Comparison of ENCODE assay signal across 14 mouse cellular contexts in genomic region chr8:60951271-60951670, GRCm38 (mm10). TPM values are rescaled to one million over a fixed set of nuclear protein-coding genes. Genes with fewer than 3 reads are reported as not detected.
DNase-seq lines count a peak whose midpoint lies in the region; ATAC-seq and TF ChIP-seq lines count a peak whose summit lies in the region.
"Had no signal": no experiment of that assay in that cellular context is flagged by ENCODE, and none has a peak within 500 bp of the region (broad histone marks: within the 10 kb centered on the region; RNA-seq: fewer than 3 reads in every experiment).

No protein-coding gene starts in this region.

- 0 out of 2 replicates have a peak, but pooled peaks cover 2% of the 10 kb centered on the region for H3K4me1 ChIP-seq in forebrain, embryonic 11.5 days (replicated peaks; ENCODE audit: control insufficient read depth, insufficient read depth, low read length)
- H3K4me1 ChIP-seq in forebrain, embryonic 16.5 days (replicated peaks; ENCODE audit: control insufficient read depth, insufficient read depth, low read length) = peaks cover 6% of the 10 kb centered on the region; the same call in 1 of the 2 replicates
- peaks cover 38% of the 10 kb centered on the region for H3K4me1 ChIP-seq in midbrain, embryonic 10.5 days
- H3K4me1 ChIP-seq in midbrain, embryonic 16.5 days (ENCODE audit: control insufficient read depth, insufficient read depth, low read length) = peaks cover 8% of the 10 kb centered on the region
- peaks cover 20% of the 10 kb centered on the region for H3K4me1 ChIP-seq in liver, postnatal 0 days (ENCODE audit: insufficient read depth)

- no peaks in the 10 kb centered on the region for H3K36me3 ChIP-seq in forebrain, embryonic 11.5 days (ENCODE audit: control insufficient read depth, insufficient read depth, low read length)
- H3K36me3 ChIP-seq in forebrain, embryonic 16.5 days (ENCODE audit: control insufficient read depth, insufficient read depth) = no peaks in the 10 kb centered on the region
- no peaks in the 10 kb centered on the region for H3K36me3 ChIP-seq in midbrain, embryonic 10.5 days
- no peaks in the 10 kb centered on the region for H3K36me3 ChIP-seq in midbrain, embryonic 16.5 days (ENCODE audit: control insufficient read depth, insufficient read depth, low read length)
- no peaks in the 10 kb centered on the region for H3K36me3 ChIP-seq in liver, postnatal 0 days (replicated peaks; ENCODE audit: insufficient read depth, low read length)
- H3K36me3 ChIP-seq: midbrain, embryonic 12.5 days had no signal

- TF ChIP-seq EP300 in liver, postnatal 0 days (IDR thresholded peaks at IDR 0.05; ENCODE audit: low read depth) = no peak

- peak overlapping the region; percentile 17; the same call in 1 of the 2 replicates for H3K9ac ChIP-seq in forebrain, embryonic 11.5 days (ENCODE audit: low read length)
- H3K9ac ChIP-seq in forebrain, embryonic 16.5 days (replicated peaks; ENCODE audit: low read depth, low read length) = no peak overlapping the region
- no peak overlapping the region for H3K9ac ChIP-seq in midbrain, embryonic 16.5 days (ENCODE audit: low read depth, low read length)
- no peak overlapping the region for H3K9ac ChIP-seq in liver, postnatal 0 days (replicated peaks)
- H3K9ac ChIP-seq: midbrain, embryonic 12.5 days had no signal

- H3K4me2 ChIP-seq in forebrain, embryonic 11.5 days (ENCODE audit: low read depth, low read length, severe bottlenecking) = no peak overlapping the region
- no peak overlapping the region for H3K4me2 ChIP-seq in forebrain, embryonic 16.5 days (ENCODE audit: low read length)
- no peak overlapping the region for H3K4me2 ChIP-seq in midbrain, embryonic 16.5 days (ENCODE audit: low read length)
- H3K4me2 ChIP-seq in liver, postnatal 0 days (ENCODE audit: low read depth, low read length) = peak overlapping the region; percentile 55
- H3K4me2 ChIP-seq: midbrain, embryonic 12.5 days had no signal

- no peak for TF ChIP-seq CTCF in liver, postnatal 0 days (IDR thresholded peaks at IDR 0.05; ENCODE audit: low read depth)

- no peak for ATAC-seq in forebrain, embryonic 11.5 days (replicated peaks; ENCODE audit: low FRiP score)
- no peak for ATAC-seq in forebrain, embryonic 16.5 days
- no peak for ATAC-seq in midbrain, embryonic 16.5 days
- no peak for ATAC-seq in liver, postnatal 0 days

- no peaks in the 10 kb centered on the region for H3K27me3 ChIP-seq in forebrain, embryonic 11.5 days (ENCODE audit: control insufficient read depth, insufficient read depth, low read length)
- H3K27me3 ChIP-seq in forebrain, embryonic 16.5 days (replicated peaks; ENCODE audit: control insufficient read depth, insufficient read depth, low read length) = no peaks in the 10 kb centered on the region
- no peaks in the 10 kb centered on the region for H3K27me3 ChIP-seq in midbrain, embryonic 10.5 days (ENCODE audit: low read depth, poor library complexity, severe bottlenecking)
- H3K27me3 ChIP-seq in midbrain, embryonic 16.5 days (ENCODE audit: control insufficient read depth, insufficient read depth, low read depth, low read length) = no peaks in the 10 kb centered on the region
- H3K27me3 ChIP-seq in liver, postnatal 0 days (ENCODE audit: insufficient read depth, low read length) = no peaks in the 10 kb centered on the region
- H3K27me3 ChIP-seq: midbrain, embryonic 12.5 days had no signal

- WGBS in forebrain, embryonic 11.5 days = 50% methylated on average over 4 of the region's 4 CpGs
- WGBS in forebrain, embryonic 16.5 days = 43% methylated on average over 4 of the region's 4 CpGs
- 73% methylated on average over 4 of the region's 4 CpGs for WGBS in midbrain, embryonic 10.5 days
- 58% methylated on average over 4 of the region's 4 CpGs for WGBS in midbrain, embryonic 16.5 days
- 79% methylated on average over 4 of the region's 4 CpGs for WGBS in liver, postnatal 0 days (ENCODE audit: insufficient replicate concordance)

- H3K4me3 ChIP-seq in forebrain, embryonic 11.5 days (ENCODE audit: low read depth, low read length) = no peak overlapping the region
- H3K4me3 ChIP-seq in forebrain, embryonic 16.5 days (replicated peaks; ENCODE audit: low read length) = no peak overlapping the region
- no peak overlapping the region for H3K4me3 ChIP-seq in midbrain, embryonic 10.5 days
- H3K4me3 ChIP-seq in midbrain, embryonic 16.5 days (ENCODE audit: low read depth, low read length) = no peak overlapping the region
- H3K4me3 ChIP-seq in liver, postnatal 0 days (ENCODE audit: low read depth, low read length) = 0 out of 2 replicates have a peak overlapping the region, but pooled peaks have one; percentile 7
- H3K4me3 ChIP-seq: midbrain, embryonic 12.5 days had no signal

- no peaks in the 10 kb centered on the region for H3K9me3 ChIP-seq in forebrain, embryonic 11.5 days (ENCODE audit: control insufficient read depth, low read length)
- H3K9me3 ChIP-seq in forebrain, embryonic 16.5 days (ENCODE audit: control insufficient read depth, low read length) = no peaks in the 10 kb centered on the region
- H3K9me3 ChIP-seq in midbrain, embryonic 10.5 days (replicated peaks) = no peaks in the 10 kb centered on the region
- H3K9me3 ChIP-seq in midbrain, embryonic 16.5 days (replicated peaks; ENCODE audit: control insufficient read depth, low read length, poor library complexity, severe bottlenecking) = no peaks in the 10 kb centered on the region
- H3K9me3 ChIP-seq in liver, postnatal 0 days (ENCODE audit: low read length) = no peaks in the 10 kb centered on the region
- H3K9me3 ChIP-seq: G1E; midbrain, embryonic 12.5 days had no signal

- no peak for DNase-seq in forebrain, embryonic 11.5 days (ENCODE audit: low spot score)
- no peak for DNase-seq in midbrain, embryonic 10.5 days (ENCODE audit: low spot score)
- DNase-seq in cerebellum, adult 8-10 months = peak; percentile 45
- no peak for DNase-seq in liver, postnatal 0 days
- no peak for DNase-seq in left cerebral cortex, adult 11 months (ENCODE audit: low spot score)
- no peak for DNase-seq in adrenal gland, adult 8-10 months
- DNase-seq: B cell, adult 2 months; lung, adult 18-20 months; right cerebral cortex, adult 18-20 months; thymus, adult 2 months had no signal

- no peak overlapping the region for H3K27ac ChIP-seq in forebrain, embryonic 11.5 days (ENCODE audit: low read depth, low read length)
- H3K27ac ChIP-seq in forebrain, embryonic 16.5 days (ENCODE audit: low read length) = no peak overlapping the region
- H3K27ac ChIP-seq in midbrain, embryonic 10.5 days (replicated peaks) = peak overlapping the region; percentile 52; the same call in 1 of the 2 replicates
- no peak overlapping the region for H3K27ac ChIP-seq in midbrain, embryonic 16.5 days (ENCODE audit: low read length)
- H3K27ac ChIP-seq in liver, postnatal 0 days (ENCODE audit: low read depth) = no peak overlapping the region
- H3K27ac ChIP-seq: midbrain, embryonic 12.5 days had no signal

RNA-seq across cellular contexts. Expression of gene Clcn3, which starts 31.8 kb away (rescaled TPM):
- 39.3 and 44.4 TPM in 2 replicates for polyA plus RNA-seq in forebrain, embryonic 11.5 days (2014; fragmentation: Nextera tagmentation; extraction: Ambion mirVana)
- polyA plus RNA-seq in forebrain, embryonic 16.5 days (2015; fragmentation: Nextera tagmentation; extraction: Ambion mirVana) = 70.6 and 72.5 TPM in 2 replicates
- 29.1 and 32.6 TPM in 2 replicates for polyA plus RNA-seq in midbrain, embryonic 10.5 days (2016; fragmentation: Nextera tagmentation; extraction: Ambion mirVana)
- 74.4 and 78.4 TPM in 2 replicates for polyA plus RNA-seq in midbrain, embryonic 16.5 days (2015; fragmentation: Nextera tagmentation; extraction: Ambion mirVana)
- polyA plus RNA-seq in liver, postnatal 0 days (2015; fragmentation: Nextera tagmentation; extraction: Ambion mirVana) = 22.9 and 23.3 TPM in 2 replicates
- total RNA-seq in adrenal gland, adult 8-10 months (2022) = 10 to 100 TPM; 50.9 to 68.9 (median 60.7) TPM

RNA-seq across cellular contexts. Expression of gene Nek1, which starts 41.7 kb away (rescaled TPM):
- 20.5 and 23.3 TPM in 2 replicates for polyA plus RNA-seq in forebrain, embryonic 11.5 days (2014; fragmentation: Nextera tagmentation; extraction: Ambion mirVana)
- polyA plus RNA-seq in forebrain, embryonic 16.5 days (2015; fragmentation: Nextera tagmentation; extraction: Ambion mirVana) = 25.2 and 26.0 TPM in 2 replicates
- 20.7 and 22.7 TPM in 2 replicates for polyA plus RNA-seq in midbrain, embryonic 10.5 days (2016; fragmentation: Nextera tagmentation; extraction: Ambion mirVana)
- polyA plus RNA-seq in midbrain, embryonic 16.5 days (2015; fragmentation: Nextera tagmentation; extraction: Ambion mirVana) = 27.2 and 30.6 TPM in 2 replicates
- 3.4 and 4.4 TPM in 2 replicates for polyA plus RNA-seq in liver, postnatal 0 days (2015; fragmentation: Nextera tagmentation; extraction: Ambion mirVana)
- 10 to 100 TPM; 17.6 to 25.2 (median 23.8) TPM for total RNA-seq in adrenal gland, adult 8-10 months (2022)
